Mouse (Mus musculus) 416B (cell line): ENCODE data around the gene Dpm3.

Source experiments
- DNase-seq: peaks from one replicate; pipeline ENCODE4 v3.0.0; 2011; ENCODE audit warnings: low read depth

Gene Dpm3

DNA sequence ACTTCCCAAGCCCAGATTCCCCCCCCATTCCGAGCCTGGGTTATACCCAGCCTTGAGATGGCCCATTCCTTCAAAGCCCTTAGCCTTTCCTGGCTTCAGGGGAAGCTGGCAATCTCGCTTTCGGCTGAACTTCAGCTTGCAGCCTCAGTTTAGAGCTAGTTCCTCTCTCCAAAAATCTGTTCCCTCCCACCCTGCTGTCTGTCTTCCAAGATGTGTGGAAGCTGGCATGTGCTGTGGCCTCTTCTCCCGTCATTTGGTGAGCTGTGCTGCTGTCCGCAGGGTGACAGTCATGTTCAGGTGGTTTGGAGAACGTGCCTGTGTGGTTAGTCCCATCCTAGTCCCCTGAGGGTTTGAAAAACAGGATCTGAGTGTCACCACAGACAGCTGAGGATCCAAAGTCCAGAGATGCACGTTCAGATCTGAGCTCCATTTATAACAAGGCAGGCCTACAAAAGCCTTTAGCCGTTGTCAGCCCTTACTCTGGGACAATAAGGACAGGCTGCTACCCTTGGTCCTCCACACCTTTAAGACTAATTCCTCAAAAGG, 36.6 kb downstream of the Dpm3 start:
- no peak for DNase-seq

- peak; percentile 45 for DNase-seq
These were observed 37.7 kb downstream of the Dpm3 start for GRCm38 (mm10) chr3:89296761-89297396.

- no peak for DNase-seq
These were observed 39.8 kb downstream of the Dpm3 start for GRCm38 (mm10) chr3:89298908-89299307.

GRCm38 (mm10) chr3:89299499-89299898, 40.3 kb downstream of the Dpm3 start:
- DNase-seq, result no peak

DNA sequence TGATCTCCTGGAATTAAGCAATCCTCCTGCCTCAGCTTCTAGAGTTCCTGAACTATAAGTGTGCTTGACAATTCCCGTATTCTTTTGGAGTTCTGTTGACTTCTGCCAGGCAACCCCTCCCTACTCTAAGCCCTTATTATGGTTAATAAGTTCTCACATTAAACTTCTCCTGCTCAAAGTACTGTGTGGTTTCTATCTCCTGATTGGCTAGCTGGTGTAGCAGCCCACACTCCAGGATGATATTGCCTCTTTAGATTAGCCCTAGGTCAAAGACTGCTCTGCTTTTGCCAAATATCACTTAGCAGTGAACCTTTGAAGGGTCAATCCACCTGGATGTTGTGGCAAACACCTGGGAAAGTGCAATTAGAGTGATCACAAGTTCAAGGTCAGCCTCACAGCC, 40.9 kb downstream of the Dpm3 start:
- no peak for DNase-seq

DNA sequence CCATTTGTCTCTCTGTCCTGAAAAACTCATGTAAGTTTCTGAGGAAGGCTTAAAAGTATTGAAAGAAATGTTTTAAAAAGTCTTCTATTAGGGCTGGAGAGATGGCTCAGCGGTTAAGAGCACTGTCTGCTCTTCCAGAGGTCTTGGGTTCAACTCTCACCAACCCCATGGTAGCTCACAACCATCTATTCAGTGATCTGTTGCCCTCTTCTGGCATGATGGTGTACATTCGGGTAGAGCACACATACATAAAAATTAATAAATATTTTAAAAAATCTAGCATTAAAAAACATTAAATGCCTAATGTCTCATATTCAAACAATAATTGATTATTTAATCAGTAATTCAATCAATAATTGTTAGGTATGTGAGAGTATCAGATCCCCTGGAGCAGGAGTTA, 41.4 kb downstream of the Dpm3 start:
- no peak for DNase-seq

DNA sequence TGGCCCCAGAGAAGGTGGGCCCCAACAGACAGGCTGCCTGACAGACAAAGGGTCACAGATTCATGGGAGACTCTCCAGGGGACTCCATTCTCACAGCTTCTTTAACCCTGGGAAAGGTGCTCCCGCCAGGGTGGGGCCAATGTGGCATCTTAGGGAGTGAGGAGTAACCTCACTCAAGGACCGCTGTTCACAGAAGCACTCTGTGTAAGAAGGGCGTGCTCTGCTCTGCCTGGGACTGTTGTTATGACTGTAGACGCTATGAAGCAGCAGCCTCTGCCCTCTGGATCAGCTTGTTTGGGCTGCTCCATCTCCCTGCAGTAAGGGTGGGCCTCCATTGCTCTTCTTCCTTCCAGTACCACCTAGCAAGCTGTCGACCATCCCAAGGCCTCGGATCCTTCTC, 45.3 kb downstream of the Dpm3 start:
- no peak for DNase-seq

- no peak for DNase-seq
These were observed 45.9 kb downstream of the Dpm3 start for GRCm38 (mm10) chr3:89305105-89305504.

- DNase-seq, result no peak
These were observed 46.6 kb downstream of the Dpm3 start for GRCm38 (mm10) chr3:89305551-89306325.

DNA sequence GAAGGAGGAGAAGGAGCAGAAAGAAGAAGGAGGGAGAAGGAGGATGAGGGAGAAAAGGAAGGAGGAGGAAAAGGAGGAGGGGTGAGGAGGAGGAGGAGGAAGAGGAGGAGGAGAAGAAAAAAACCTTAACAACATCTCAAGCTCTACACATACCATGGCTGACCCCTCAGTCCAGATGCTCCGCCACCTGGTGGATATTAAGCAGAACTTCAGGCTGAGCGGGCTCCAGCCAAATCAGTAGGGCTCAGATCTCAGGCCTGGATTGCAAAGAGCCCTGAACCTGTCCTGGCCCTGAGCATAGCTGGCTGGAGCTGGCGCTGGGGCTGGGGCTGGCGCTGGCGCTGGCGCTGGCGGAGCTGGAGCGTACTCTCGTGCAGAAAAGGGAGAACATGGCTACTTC, 48.9 kb downstream of the Dpm3 start:
- peak; percentile 75 for DNase-seq

DNA sequence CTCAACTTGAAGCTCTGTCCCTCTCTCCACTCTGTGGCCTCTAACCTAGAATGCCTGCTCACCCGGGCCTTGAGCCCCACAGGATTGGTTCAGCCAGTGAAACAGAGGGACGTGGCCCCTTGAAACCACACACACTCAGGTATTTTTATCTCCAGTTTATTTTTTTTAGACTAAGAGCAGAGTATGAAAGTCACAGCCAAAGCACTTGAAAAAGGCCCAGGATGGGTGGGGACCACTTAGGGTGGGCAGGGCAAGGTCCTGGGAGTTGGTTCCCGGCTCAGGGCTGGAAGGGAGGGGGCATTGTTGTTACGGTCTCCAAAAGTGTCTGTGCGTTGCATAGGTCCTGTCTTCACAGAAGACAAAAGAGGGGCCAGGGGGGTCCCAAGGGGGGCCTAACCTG, 55.2 kb downstream of the Dpm3 start:
- DNase-seq, result no peak

GRCm38 (mm10) chr3:89314791-89315190, 55.6 kb downstream of the Dpm3 start:
- peak; percentile 22 for DNase-seq

- DNase-seq, result peak; percentile 56
These were observed 56.2 kb downstream of the Dpm3 start for GRCm38 (mm10) chr3:89315195-89315929.

- no peak for DNase-seq
These were observed 57.0 kb downstream of the Dpm3 start for GRCm38 (mm10) chr3:89315930-89316831.
